Mouse (Mus musculus) E14TG2a.4 (cell line): ENCODE results near the gene Hist1h2bf.

Source experiments
- H3K27me3 ChIP-seq: 2 replicates; pipeline ENCODE4 v1.6.1; 2014; ENCODE audit warnings: low read length, control low read depth; ENCODE audit not compliant: insufficient read depth
- H3K36me3 ChIP-seq: 2 replicates; pipeline ENCODE4 v1.6.1; 2014; ENCODE audit warnings: low read length, control low read depth; ENCODE audit not compliant: insufficient read depth
- H3K4me1 ChIP-seq: replicated peaks from 2 replicates; pipeline ENCODE4 v1.6.1; 2014; ENCODE audit warnings: low read depth, low read length, control low read depth
- H3K4me3 ChIP-seq: replicated peaks from 2 replicates; pipeline ENCODE4 v1.5.1; 2014; ENCODE audit warnings: mild to moderate bottlenecking, low read length
- H3K9me3 ChIP-seq: 2 replicates; pipeline ENCODE4 v1.6.1; 2014; ENCODE audit warnings: low read length, control low read depth
- CTCF ChIP-seq: conservative IDR thresholded peaks from 2 replicates; pipeline ENCODE4 v1.5.1; 2014; ENCODE audit warnings: low read length
- NANOG ChIP-seq: IDR thresholded peaks from 2 replicates; pipeline ENCODE4 v1.6.1; 2014; ENCODE audit warnings: borderline replicate concordance, low read length, mixed read lengths
- POU5F1 ChIP-seq: IDR thresholded peaks from 2 replicates; pipeline ENCODE4 v1.6.1; 2014; ENCODE audit warnings: low read length, borderline replicate concordance

Gene Hist1h2bf

GRCm38 (mm10) chr13:23609844-23610243 lies 35.8 kb upstream of the Hist1h2bf start:
- TF ChIP-seq POU5F1 (no peak), NANOG (no peak), CTCF (no peak)
- no peaks in the 10 kb centered on the region for H3K4me1 ChIP-seq
- H3K36me3 ChIP-seq: no peaks in the 10 kb centered on the region
- H3K9me3 ChIP-seq: no peaks in the 10 kb centered on the region
- no peak overlapping the region for H3K4me3 ChIP-seq
- H3K27me3 ChIP-seq: peaks cover 3% of the 10 kb centered on the region; the same call in 1 of the 2 replicates

- H3K4me3 ChIP-seq: no peak overlapping the region
- H3K36me3 ChIP-seq: no peaks in the 10 kb centered on the region
- no peaks in the 10 kb centered on the region for H3K9me3 ChIP-seq
- no peaks in the 10 kb centered on the region for H3K4me1 ChIP-seq
- H3K27me3 ChIP-seq: peaks cover 3% of the 10 kb centered on the region; the same call in 1 of the 2 replicates
- no peak for TF ChIP-seq POU5F1
- TF ChIP-seq NANOG: no peak
- no peak for TF ChIP-seq CTCF
Measured at GRCm38 (mm10) chr13:23609209-23609608, 35.2 kb upstream of the Hist1h2bf start.

GRCm38 (mm10) chr13:23605052-23605451 lies 31.1 kb upstream of the Hist1h2bf start:
- TF ChIP-seq CTCF (no peak), NANOG (no peak), POU5F1 (no peak)
- Histone ChIP-seq H3K36me3 (no peaks in the 10 kb centered on the region), H3K9me3 (no peaks in the 10 kb centered on the region), H3K4me1 (no peaks in the 10 kb centered on the region), H3K4me3 (no peak overlapping the region), H3K27me3 (peaks cover 6% of the 10 kb centered on the region; the same call in 1 of the 2 replicates)

GRCm38 (mm10) chr13:23604452-23604851 lies 30.5 kb upstream of the Hist1h2bf start:
- H3K36me3 ChIP-seq: no peaks in the 10 kb centered on the region

GRCm38 (mm10) chr13:23603182-23603699 lies 29.2 kb upstream of the Hist1h2bf start:
- TF ChIP-seq CTCF (no peak), POU5F1 (no peak), NANOG (no peak)

More at GRCm38 (mm10) chr13:23604452-23604851, 30.5 kb upstream of the Hist1h2bf start:
- peaks cover 6% of the 10 kb centered on the region; the same call in 1 of the 2 replicates for H3K27me3 ChIP-seq
- H3K4me1 ChIP-seq: no peaks in the 10 kb centered on the region
- no peak overlapping the region for H3K4me3 ChIP-seq
- H3K9me3 ChIP-seq: no peaks in the 10 kb centered on the region
- TF ChIP-seq POU5F1: no peak
- TF ChIP-seq NANOG: no peak
- TF ChIP-seq CTCF: no peak

GRCm38 (mm10) chr13:23597957-23598356 lies 24.0 kb upstream of the Hist1h2bf start:
- peaks cover 40% of the 10 kb centered on the region for H3K4me1 ChIP-seq
- H3K27me3 ChIP-seq: no peaks in the 10 kb centered on the region
- H3K9me3 ChIP-seq: peaks cover 14% of the 10 kb centered on the region
- H3K4me3 ChIP-seq: no peak overlapping the region
- H3K36me3 ChIP-seq: no peaks in the 10 kb centered on the region
- TF ChIP-seq NANOG (no peak), CTCF (peak; percentile 65), POU5F1 (no peak)

More at GRCm38 (mm10) chr13:23603182-23603699, 29.2 kb upstream of the Hist1h2bf start:
- Histone ChIP-seq H3K9me3 (no peaks in the 10 kb centered on the region), H3K4me1 (no peaks in the 10 kb centered on the region), H3K36me3 (no peaks in the 10 kb centered on the region), H3K27me3 (peaks cover 6% of the 10 kb centered on the region; the same call in 1 of the 2 replicates), H3K4me3 (no peak overlapping the region)

GRCm38 (mm10) chr13:23595622-23596372 lies 21.8 kb upstream of the Hist1h2bf start:
- Histone ChIP-seq H3K27me3 (no peaks in the 10 kb centered on the region), H3K4me3 (no peak overlapping the region), H3K9me3 (peaks cover 33% of the 10 kb centered on the region), H3K36me3 (no peaks in the 10 kb centered on the region), H3K4me1 (peaks cover 47% of the 10 kb centered on the region)
- TF ChIP-seq NANOG (peak; percentile 22; the same call in 1 of the 2 replicates), CTCF (no peak), POU5F1 (no peak)

- TF ChIP-seq NANOG (no peak), CTCF (no peak), POU5F1 (no peak)
- H3K4me1 ChIP-seq: peaks cover 47% of the 10 kb centered on the region
- H3K4me3 ChIP-seq: no peak overlapping the region
Measured at GRCm38 (mm10) chr13:23595185-23595584, 21.2 kb upstream of the Hist1h2bf start.

More at GRCm38 (mm10) chr13:23595185-23595584, 21.2 kb upstream of the Hist1h2bf start:
- H3K36me3 ChIP-seq: no peaks in the 10 kb centered on the region
- no peaks in the 10 kb centered on the region for H3K27me3 ChIP-seq
- H3K9me3 ChIP-seq: peaks cover 36% of the 10 kb centered on the region
